Mouse (Mus musculus) intestine, postnatal 0 days (tissue): ENCODE measurements around the gene Gm34653. TPM values are rescaled to one million over a fixed set of nuclear protein-coding genes. Genes with fewer than 3 reads are reported as not detected.
A peak's percentile ranks its signal among the peaks of the same experiment; 100 is the strongest.

Experiments
- ATAC-seq: fragments of 200-750 bp; cut with Nextera tagmentation; 2 replicates; pipeline ENCODE4 v1.8.0; 2017; ENCODE audit warnings: mild to moderate bottlenecking, moderate TSS enrichment, moderate library complexity
- H3K27ac ChIP-seq: fragments of 300-500 bp; sonication (generic); 2 replicates; pipeline ENCODE4 v1.5.1; 2014; ENCODE audit warnings: mild to moderate bottlenecking, low read depth, low read length, moderate library complexity
- H3K27me3 ChIP-seq: fragments of 300-500 bp; sonication (generic); replicated peaks from 2 replicates; pipeline ENCODE4 v1.6.1; 2014; ENCODE audit warnings: low read length, mixed read lengths; ENCODE audit not compliant: control insufficient read depth, insufficient read depth
- H3K36me3 ChIP-seq: fragments of 300-500 bp; sonication (generic); 2 replicates; pipeline ENCODE4 v1.6.1; 2014; ENCODE audit warnings: mild to moderate bottlenecking, moderate library complexity; ENCODE audit not compliant: control insufficient read depth, insufficient read depth
- H3K4me1 ChIP-seq: fragments of 300-500 bp; sonication (generic); replicated peaks from 2 replicates; pipeline ENCODE4 v1.6.1; 2014; ENCODE audit warnings: antibody characterized with exemption, low read length, mixed read lengths; ENCODE audit not compliant: control insufficient read depth, insufficient read depth
- H3K4me2 ChIP-seq: fragments of 300-500 bp; sonication (generic); replicated peaks from 2 replicates; pipeline ENCODE4 v1.6.1; 2014; ENCODE audit warnings: low read depth, mild to moderate bottlenecking, moderate library complexity
- H3K4me3 ChIP-seq: fragments of 300-500 bp; sonication (generic); 2 replicates; pipeline ENCODE4 v1.5.1; 2014; ENCODE audit warnings: low read depth, low read length
- H3K9ac ChIP-seq: fragments of 300-500 bp; sonication (generic); 2 replicates; pipeline ENCODE4 v1.6.1; 2014; ENCODE audit warnings: mild to moderate bottlenecking, low read depth, low read length
- H3K9me3 ChIP-seq: fragments of 300-500 bp; sonication (generic); 2 replicates; pipeline ENCODE4 v1.6.1; 2016; ENCODE audit warnings: mixed run types; ENCODE audit not compliant: control insufficient read depth
- CTCF ChIP-seq: sonication (generic); IDR thresholded peaks from 2 replicates; pipeline ENCODE4 v1.5.1; 2016; ENCODE audit warnings: low read depth, mild to moderate bottlenecking, control low read depth, antibody characterized with exemption, moderate library complexity
- WGBS: fragments of 180-500 bp; shearing (Covaris S2); extraction: QIAGEN DNeasy Blood & Tissue Kit; methylation state at CpG from one replicate; pipeline ENCODE4 v1.1.7; 2014; 5-methylcytosine and 5-hydroxymethylcytosine counted together
- polyA plus RNA-seq: library from polyadenylated mRNA; unstranded; fragments of >200 nt; fragmentation: Nextera tagmentation; extraction: Ambion mirVana; gene quantifications from 2 replicates; pipeline ENCODE4 v1.2.1, GENCODE M21; 2015

Gm34653 gene
- polyA plus RNA-seq, 1 experiment from 2014 or later: not detected

DNA sequence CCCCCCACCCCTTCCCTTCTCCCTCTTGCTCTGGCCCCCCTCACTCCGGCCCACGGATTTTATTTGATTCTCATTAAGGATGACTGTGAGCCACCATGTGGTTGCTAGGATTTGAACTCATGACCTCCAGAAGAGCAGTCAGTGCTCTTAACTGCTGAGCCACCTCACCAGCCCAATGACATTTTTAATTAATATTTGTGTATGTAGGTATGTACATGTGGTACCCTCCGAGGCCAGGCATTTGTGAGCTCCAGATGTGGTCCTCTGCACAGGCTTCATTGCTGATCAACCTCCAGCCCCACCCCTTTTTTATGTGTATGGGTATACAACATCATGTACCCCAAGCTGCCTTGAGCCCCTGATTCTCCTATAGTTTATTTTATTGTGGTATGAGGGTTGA is 29.1 kb upstream of the Gm34653 start:
- H3K9ac ChIP-seq: no peak overlapping the region

DNA sequence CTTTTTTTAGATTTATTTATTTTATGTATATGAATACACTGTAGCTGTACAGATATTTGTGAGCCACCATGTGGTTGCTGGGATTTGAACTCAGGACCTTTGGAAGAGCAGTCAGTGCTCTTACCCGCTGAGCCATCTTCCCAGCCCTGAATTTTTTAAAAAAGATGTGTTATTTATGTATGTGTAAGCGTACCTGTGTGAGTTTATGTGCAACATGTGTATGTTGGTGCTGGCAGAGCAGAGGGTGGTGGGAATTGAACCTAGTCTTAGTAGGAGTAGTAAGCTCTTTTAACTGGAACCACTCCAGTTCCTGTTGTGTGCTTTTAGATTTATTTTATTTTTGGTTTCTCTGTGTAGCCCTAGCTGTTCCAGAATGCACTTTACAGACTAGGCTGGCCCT is 28.6 kb upstream of the Gm34653 start:
- ATAC-seq: no peak
- no peak overlapping the region for H3K4me3 ChIP-seq
- no peaks in the 10 kb centered on the region for H3K27me3 ChIP-seq
- H3K36me3 ChIP-seq: peaks cover 13% of the 10 kb centered on the region
- WGBS: 97% methylated on average over 2 of the region's 2 CpGs
- no peaks in the 10 kb centered on the region for H3K9me3 ChIP-seq
- H3K27ac ChIP-seq: no peak overlapping the region
- TF ChIP-seq CTCF: no peak
- no peak overlapping the region for H3K9ac ChIP-seq
- H3K4me1 ChIP-seq: 0 out of 2 replicates have a peak, but pooled peaks cover 3% of the 10 kb centered on the region
- peak overlapping the region; percentile 61; the same call in 1 of the 2 replicates for H3K4me2 ChIP-seq

More for the DNA sequence above, 29.1 kb upstream of the Gm34653 start:
- Histone ChIP-seq H3K4me3 (0 out of 2 replicates have a peak overlapping the region, but pooled peaks have one; percentile 5), H3K4me1 (0 out of 2 replicates have a peak, but pooled peaks cover 3% of the 10 kb centered on the region), H3K27me3 (no peaks in the 10 kb centered on the region), H3K36me3 (peaks cover 13% of the 10 kb centered on the region), H3K9me3 (no peaks in the 10 kb centered on the region), H3K27ac (no peak overlapping the region), H3K4me2 (peak overlapping the region; percentile 61)
- no peak for ATAC-seq
- WGBS: 62% methylated on average over 3 of the region's 3 CpGs
- TF ChIP-seq CTCF: no peak

DNA sequence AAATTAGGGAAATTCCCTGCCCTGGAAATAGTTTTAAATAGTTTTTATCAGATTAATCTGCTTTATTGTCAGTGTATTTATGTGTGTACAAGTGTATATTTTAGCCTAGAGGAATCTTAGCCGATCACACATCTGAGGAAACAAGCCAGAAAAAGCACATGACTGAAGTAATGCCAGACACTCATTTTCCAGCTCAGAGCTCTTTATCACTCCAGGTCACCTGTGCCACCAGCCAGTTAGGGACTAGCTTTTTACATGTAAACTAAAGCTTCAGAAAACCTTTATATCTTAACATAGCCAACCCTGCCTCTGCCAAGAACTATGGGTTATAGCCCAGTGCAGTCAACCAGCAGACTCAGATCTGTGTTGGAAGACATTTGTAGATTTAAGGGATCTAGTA is 28.0 kb upstream of the Gm34653 start:
- TF ChIP-seq CTCF: no peak
- ATAC-seq: no peak
- no peak overlapping the region for H3K9ac ChIP-seq
- no peak overlapping the region for H3K4me3 ChIP-seq
- H3K4me1 ChIP-seq: 0 out of 2 replicates have a peak, but pooled peaks cover 3% of the 10 kb centered on the region
- H3K36me3 ChIP-seq: peaks cover 15% of the 10 kb centered on the region
- no peaks in the 10 kb centered on the region for H3K27me3 ChIP-seq
- H3K9me3 ChIP-seq: no peaks in the 10 kb centered on the region
- no peak overlapping the region for H3K27ac ChIP-seq
- WGBS: 41% methylated on average over 1 of the region's 1 CpGs
- no peak overlapping the region for H3K4me2 ChIP-seq

DNA sequence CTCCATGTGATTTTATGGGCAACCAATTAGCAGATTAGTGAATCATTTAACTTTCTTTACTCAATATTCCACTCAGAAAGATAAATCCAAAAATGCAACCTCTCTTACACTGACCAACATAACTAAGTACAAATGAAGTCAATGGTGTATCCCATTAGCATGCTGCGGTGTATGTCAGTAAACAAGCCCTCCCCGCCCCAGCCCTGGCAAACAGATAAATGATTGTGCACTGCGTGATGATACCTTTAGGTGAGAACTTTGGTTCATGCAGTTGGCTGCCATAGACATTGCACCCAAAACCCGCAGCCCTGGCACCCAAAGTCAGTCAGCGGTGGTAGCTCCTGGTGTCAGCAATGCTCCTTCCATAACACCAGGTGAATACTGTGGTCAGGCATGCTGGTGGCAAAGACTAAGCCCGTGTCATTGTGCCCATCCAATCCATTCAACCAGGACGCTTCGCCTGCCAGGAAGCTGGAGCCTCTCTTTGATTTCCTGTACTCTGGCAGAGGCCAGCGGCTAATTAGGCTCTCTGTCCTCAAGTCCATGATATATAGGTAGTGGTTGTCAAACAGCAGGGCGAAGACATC is 27.4 kb upstream of the Gm34653 start:
- H3K36me3 ChIP-seq: peaks cover 22% of the 10 kb centered on the region
- no peaks in the 10 kb centered on the region for H3K9me3 ChIP-seq
- no peak overlapping the region for H3K27ac ChIP-seq
- H3K4me1 ChIP-seq: 0 out of 2 replicates have a peak, but pooled peaks cover under 1% of the 10 kb centered on the region
- no peak overlapping the region for H3K4me2 ChIP-seq
- TF ChIP-seq CTCF: no peak
- H3K4me3 ChIP-seq: no peak overlapping the region
- WGBS: 87% methylated on average over 10 of the region's 10 CpGs
- H3K9ac ChIP-seq: no peak overlapping the region
- no peak for ATAC-seq
- no peaks in the 10 kb centered on the region for H3K27me3 ChIP-seq

DNA sequence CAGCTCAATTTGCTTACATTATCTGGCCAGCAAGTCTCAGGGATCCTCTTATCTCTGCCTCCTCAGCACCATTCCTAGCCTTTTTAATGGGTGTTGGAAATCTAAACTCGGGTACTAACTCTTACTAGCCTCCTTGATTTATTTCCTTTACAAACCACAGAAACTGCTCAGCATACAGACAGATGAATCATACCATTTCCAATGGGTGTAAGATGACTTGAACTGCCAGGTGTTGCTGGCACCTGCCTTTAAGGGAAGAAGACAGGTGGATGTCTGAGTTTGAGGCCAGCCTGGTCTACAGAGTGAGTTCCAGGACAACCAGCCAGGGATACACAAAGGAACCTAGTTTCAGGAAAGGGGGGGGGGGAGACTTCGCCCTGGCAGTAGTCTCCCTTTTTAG is 24.8 kb upstream of the Gm34653 start:
- Histone ChIP-seq H3K9me3 (no peaks in the 10 kb centered on the region), H3K9ac (no peak overlapping the region), H3K4me2 (no peak overlapping the region), H3K4me1 (no peaks in the 10 kb centered on the region), H3K27me3 (no peaks in the 10 kb centered on the region), H3K4me3 (no peak overlapping the region), H3K27ac (no peak overlapping the region), H3K36me3 (peaks cover 43% of the 10 kb centered on the region)
- WGBS: 67% methylated on average over 2 of the region's 2 CpGs
- ATAC-seq: no peak
- TF ChIP-seq CTCF: no peak

DNA sequence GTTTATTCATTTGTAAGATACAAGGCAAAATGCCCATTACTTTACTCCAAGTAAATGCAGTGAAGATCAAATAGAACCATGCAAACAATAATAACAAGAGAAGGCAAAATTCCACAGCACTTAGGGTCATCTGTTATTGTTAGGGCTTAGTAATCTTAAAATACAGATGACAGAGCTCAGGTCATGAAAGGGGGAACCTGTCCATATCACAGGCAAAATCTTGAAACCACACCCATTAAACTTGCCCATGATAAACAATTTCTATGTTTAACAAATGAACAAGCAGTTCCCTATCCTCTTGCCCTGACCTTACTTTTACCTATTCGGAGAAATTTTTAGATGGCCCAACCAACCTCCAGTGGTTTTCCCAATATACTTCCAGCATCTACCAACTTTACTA is 23.2 kb upstream of the Gm34653 start:
- TF ChIP-seq CTCF: no peak
- Histone ChIP-seq H3K4me1 (no peaks in the 10 kb centered on the region), H3K27ac (no peak overlapping the region), H3K9me3 (no peaks in the 10 kb centered on the region), H3K9ac (no peak overlapping the region), H3K27me3 (no peaks in the 10 kb centered on the region), H3K4me3 (no peak overlapping the region), H3K36me3 (peaks cover 56% of the 10 kb centered on the region), H3K4me2 (no peak overlapping the region)
- no peak for ATAC-seq
- WGBS: 93% methylated on average over 1 of the region's 1 CpGs
